Comparison of ENCODE assay signal across 23 mouse cellular contexts in genomic region chr11:86858211-86858610, GRCm38 (mm10). TPM values are rescaled to one million over a fixed set of nuclear protein-coding genes. Genes with fewer than 3 reads are reported as not detected.
DNase-seq lines count a peak whose midpoint lies in the region; ATAC-seq and TF ChIP-seq lines count a peak whose summit lies in the region.
"Had no signal": no experiment of that assay in that cellular context is flagged by ENCODE, and none has a peak within 500 bp of the region (broad histone marks: within the 10 kb centered on the region; RNA-seq: fewer than 3 reads in every experiment).

No protein-coding gene starts in this region.

- no peak overlapping the region for H3K4me2 ChIP-seq in liver, embryonic 12.5 days

- H3K79me2 ChIP-seq in liver, adult 2 months (ENCODE audit: control insufficient read depth, insufficient read depth, low read length) = no peaks in the 10 kb centered on the region

- peak; percentile 56 for DNase-seq in liver, adult 2 months (ENCODE audit: extremely low read depth, low read depth, low spot score)
- DNase-seq in adipocyte (ENCODE audit: low spot score) (peak; percentile 66), MN1 (ENCODE audit: low spot score) (no peak)
- peak; percentile 80 for DNase-seq in gonadal fat pad, adult 2 months (ENCODE audit: low read depth)
- DNase-seq in yolk sac, embryonic 10.5 days (ENCODE audit: low spot score) = no peak
- DNase-seq: adrenal gland, adult 2 months; adrenal gland, adult 8-10 months; adrenal gland, postnatal 10 days; adrenal gland, postnatal 14 days; adrenal gland, postnatal 25 days; adrenal gland, postnatal 36 days; B cell, adult 2 months; cerebellum, adult 11 months; cerebellum, adult 11-12 months; cerebellum, adult 18-20 months; cerebellum, adult 2 months; cerebellum, adult 8-10 months had no signal

- no peak for TF ChIP-seq CTCF in liver, adult 2 months (IDR thresholded peaks at IDR 0.05; ENCODE audit: low read depth, low read length)

- no peak overlapping the region for H3K27ac ChIP-seq in liver, adult 2 months (replicated peaks; ENCODE audit: insufficient read depth, low read depth, low read length)
- H3K27ac ChIP-seq in liver, embryonic 12.5 days = no peak overlapping the region

- WGBS in liver, adult 2 months = 73% methylated on average over 3 of the region's 3 CpGs
- WGBS in liver, embryonic 12.5 days (ENCODE audit: insufficient replicate concordance) = 73% methylated on average over 3 of the region's 3 CpGs

- H3K4me1 ChIP-seq in liver, adult 2 months (ENCODE audit: control insufficient read depth, insufficient read depth, low read length) = peaks cover 4% of the 10 kb centered on the region; the same call in 1 of the 2 replicates
- no peaks in the 10 kb centered on the region for H3K4me1 ChIP-seq in liver, embryonic 12.5 days

- H3K27me3 ChIP-seq in liver, adult 2 months (ENCODE audit: control insufficient read depth, insufficient read depth, low read length) = no peaks in the 10 kb centered on the region
- no peaks in the 10 kb centered on the region for H3K27me3 ChIP-seq in liver, embryonic 12.5 days (replicated peaks)
- H3K27me3 ChIP-seq: CH12.LX, Patski had no signal

- ATAC-seq in liver, embryonic 12.5 days = no peak
- ATAC-seq: activated CD4-positive, CD25-positive, alpha-beta regulatory T cell, adult 4 months; CD4-positive, CD25-positive, alpha-beta regulatory T cell, adult 4 months; Patski had no signal

- H3K4me3 ChIP-seq in liver, adult 2 months (ENCODE audit: insufficient read depth, low read depth, low read length) = no peak overlapping the region
- H3K4me3 ChIP-seq in liver, embryonic 12.5 days = no peak overlapping the region

- no peak for TF ChIP-seq POLR2A in liver, adult 2 months (IDR thresholded peaks at IDR 0.05; ENCODE audit: extremely low read depth, insufficient read depth, low read length)

- no peaks in the 10 kb centered on the region for H3K36me3 ChIP-seq in liver, adult 2 months (ENCODE audit: control insufficient read depth, insufficient read depth, low read length)
- H3K36me3 ChIP-seq in liver, embryonic 12.5 days = no peaks in the 10 kb centered on the region
- H3K36me3 ChIP-seq: G1E had no signal

- H3K9me3 ChIP-seq in liver, embryonic 12.5 days (replicated peaks) = no peaks in the 10 kb centered on the region
- H3K9me3 ChIP-seq: G1E had no signal

- no peak overlapping the region for H3K9ac ChIP-seq in liver, adult 2 months (ENCODE audit: low read depth, low read length)
- H3K9ac ChIP-seq in liver, embryonic 12.5 days = no peak overlapping the region

RNA-seq across cellular contexts. Expression of gene Dhx40, which starts 50.7 kb away (rescaled TPM):
- 28.6 and 28.9 TPM in 2 replicates for total RNA-seq in liver, adult 2 months (2014; rRNA removed)
- 3.4 and 3.5 TPM in 2 replicates for polyA plus RNA-seq in liver, adult 2 months (2012; rRNA removed)
- polyA plus RNA-seq in liver, embryonic 12.5 days (2016; fragmentation: Nextera tagmentation; extraction: Ambion mirVana) = 10.0 TPM in 2 replicates
- 9.3 and 10.8 TPM in 2 replicates for polyA plus RNA-seq in gonadal fat pad, adult 2 months (2012; rRNA removed)

Comparison
In these comparisons a context has a peak if more than half of its experiments do, and no peak if none do; other contexts are left out.
1. DNase-seq: peak in liver, adult 2 months (single experiment), adipocyte (single experiment) and gonadal fat pad, adult 2 months (single experiment); none in yolk sac, embryonic 10.5 days (single experiment) and MN1 (single experiment).